Mouse (Mus musculus): ENCODE results near the gene Lce3a. TPM values are rescaled to one million over a fixed set of nuclear protein-coding genes. Genes with fewer than 3 reads are reported as not detected.

The Lce3a gene
- not detected for total RNA-seq (2021)

GRCm38 (mm10) chr3:92926130-92926529 is at the start of gene Lce3a:
Gene Lce3a (minus strand): TSS chr3:92926230.
- intact Hi-C loops (cut with DNase I) = no loop called here
- no peak for DNase-seq

GRCm38 (mm10) chr3:92966761-92967160 is 40.7 kb upstream of the Lce3a start, which contains the start of gene Lce3e:
Gene Lce3e (plus strand): TSS chr3:92967061.
- intact Hi-C loops (cut with DNase I) = no loop called here
- DNase-seq = no peak

GRCm38 (mm10) chr3:92957090-92957489 is 31.1 kb upstream of the Lce3a start, which contains the start of gene Lce3d:
Gene Lce3d (plus strand): TSS chr3:92957390.
- DNase-seq = no peak

GRCm38 (mm10) chr3:92944186-92944585 is 18.2 kb upstream of the Lce3a start, which contains the start of gene Lce3c:
Gene Lce3c (plus strand): TSS chr3:92944486.
- intact Hi-C loops (cut with DNase I) = no loop called here
- no peak for DNase-seq

More at GRCm38 (mm10) chr3:92957090-92957489, 31.1 kb upstream of the Lce3a start, which contains the start of gene Lce3d:
- intact Hi-C loops (cut with DNase I) = no loop called here

- DNase-seq = no peak
- intact Hi-C loops (cut with DNase I) = no loop called here
Measured at GRCm38 (mm10) chr3:92932679-92933078, 6.6 kb upstream of the Lce3a start, which contains the start of gene Lce3b. Gene Lce3b (plus strand): TSS chr3:92932979.

GRCm38 (mm10) chr3:92920364-92920763 is 5.7 kb downstream of the Lce3a start:
- intact Hi-C loops (cut with DNase I) = no loop called here
- peak in 1 of 2 experiments; percentile 8 for DNase-seq

GRCm38 (mm10) chr3:92907571-92907970 is 18.5 kb downstream of the Lce3a start:
- intact Hi-C loops (cut with DNase I) = loop anchor here (5.0 to 10.0 kb wide), 2 partner anchors 125 to 763 kb away; partner anchors contain the start of gene Lelp1

GRCm38 (mm10) chr3:92905182-92905581 is 20.8 kb downstream of the Lce3a start:
- intact Hi-C loops (cut with DNase I) = loop anchor here (5.0 to 10.0 kb wide), 2 partner anchors 127 to 760 kb away; partner anchors contain the start of gene Lelp1
- DNase-seq = no peak

More at GRCm38 (mm10) chr3:92907571-92907970, 18.5 kb downstream of the Lce3a start:
- peak; percentile 11 to 23 for DNase-seq

GRCm38 (mm10) chr3:92903640-92904039 is 22.4 kb downstream of the Lce3a start:
- intact Hi-C loops (cut with DNase I) = loop anchor here (10.0 kb wide), 1 partner anchor 759 kb away; the partner anchor contains the start of gene Lelp1
- DNase-seq = no peak

GRCm38 (mm10) chr3:92902992-92903391 is 23.0 kb downstream of the Lce3a start:
- peak in 1 of 2 experiments; percentile 25 for DNase-seq
- intact Hi-C loops (cut with DNase I) = loop anchor here (10.0 kb wide), 1 partner anchor 758 kb away; the partner anchor contains the start of gene Lelp1

- DNase-seq = no peak
- intact Hi-C loops (cut with DNase I) = no loop called here
Measured at GRCm38 (mm10) chr3:92894489-92894888, 31.5 kb downstream of the Lce3a start.

GRCm38 (mm10) chr3:92894063-92894462 is 32.0 kb downstream of the Lce3a start:
- DNase-seq = no peak
- intact Hi-C loops (cut with DNase I) = no loop called here

Other genes with a start within 250 kb of the Lce3a start
- gene Lce1c, start 247.0 kb downstream of the Lce3a start, total RNA-seq (2021) = not detected
- not detected for gene Lce1d, start 239.0 kb downstream of the Lce3a start, total RNA-seq (2021)
- not detected for gene Lce1e, start 217.2 kb downstream of the Lce3a start, total RNA-seq (2021)
- gene Lce1f, start 205.9 kb downstream of the Lce3a start, total RNA-seq (2021) = not detected
- gene Gm38119, start 187.1 kb downstream of the Lce3a start, total RNA-seq (2021) = not detected
- not detected for gene Lce1g, start 173.9 kb downstream of the Lce3a start, total RNA-seq (2021)
- gene Lce1h, start 161.2 kb downstream of the Lce3a start, total RNA-seq (2021) = not detected
- gene Lce1i, start 147.3 kb downstream of the Lce3a start, total RNA-seq (2021) = not detected
- gene Lce1j, start 135.7 kb downstream of the Lce3a start, total RNA-seq (2021) = not detected
- gene Lce1k, start 118.3 kb downstream of the Lce3a start, total RNA-seq (2021) = not detected
- gene Kprp, start 99.0 kb downstream of the Lce3a start, total RNA-seq (2021) = not detected
- not detected for gene Lce1l, start 74.9 kb downstream of the Lce3a start, total RNA-seq (2021)
- gene 2310050C09Rik, start 56.0 kb downstream of the Lce3a start, total RNA-seq (2021) = not detected
- gene Lce3b, start 6.7 kb upstream of the Lce3a start, total RNA-seq (2021) = not detected
- not detected for gene Lce3c, start 18.3 kb upstream of the Lce3a start, total RNA-seq (2021)
- not detected for gene Lce3d, start 31.2 kb upstream of the Lce3a start, total RNA-seq (2021)
- not detected for gene Lce3e, start 40.8 kb upstream of the Lce3a start, total RNA-seq (2021)
- gene Lce3f, start 66.0 kb upstream of the Lce3a start, total RNA-seq (2021) = not detected
- gene Crct1, start 89.5 kb upstream of the Lce3a start, total RNA-seq (2021) = not detected
- gene Lce1m, start 92.8 kb upstream of the Lce3a start, total RNA-seq (2021) = not detected
- not detected for gene Gm4858, start 142.6 kb upstream of the Lce3a start, total RNA-seq (2021)
- not detected for gene Crnn, start 218.6 kb upstream of the Lce3a start, total RNA-seq (2021)